Mouse (Mus musculus): ENCODE data around the gene Tceanc2.

Gene Tceanc2

GRCm38 (mm10) chr4:107179561-107179960, 645 bp upstream of the Tceanc2 start:
- DNase-seq (ENCODE audit: inconsistent age in 2 of 2, low spot score in 1 of 2) = peak in 1 of 2 experiments; percentile 60

- DNase-seq (ENCODE audit: inconsistent age in 2 of 2, low spot score in 1 of 2) = peak; percentile 99
Measured at GRCm38 (mm10) chr4:107178182-107178829, 610 bp downstream of the Tceanc2 start, which contains the start of gene Tmem59. TSS of gene Tmem59 (plus strand) at chr4:107178399.

GRCm38 (mm10) chr4:107177506-107177905, 1.4 kb downstream of the Tceanc2 start:
- DNase-seq (ENCODE audit: inconsistent age in 2 of 2, low spot score in 1 of 2) = peak in 1 of 2 experiments; percentile 54

- no peak for DNase-seq (ENCODE audit: inconsistent age in 2 of 2, low spot score in 1 of 2)
Measured at GRCm38 (mm10) chr4:107167798-107168197, 11.1 kb downstream of the Tceanc2 start.

GRCm38 (mm10) chr4:107166700-107167099, 12.2 kb downstream of the Tceanc2 start:
- DNase-seq (ENCODE audit: inconsistent age in 2 of 2, low spot score in 1 of 2) = no peak

- peak; percentile 64 to 90 for DNase-seq (ENCODE audit: inconsistent age in 2 of 2, low spot score in 1 of 2)
Measured at GRCm38 (mm10) chr4:107163756-107164587, 14.9 kb downstream of the Tceanc2 start.

GRCm38 (mm10) chr4:107163341-107163740, 15.6 kb downstream of the Tceanc2 start:
- DNase-seq (ENCODE audit: inconsistent age in 2 of 2, low spot score in 1 of 2) = no peak

- DNase-seq (ENCODE audit: inconsistent age in 2 of 2, low spot score in 1 of 2) = peak in 1 of 2 experiments; percentile 56
Measured at GRCm38 (mm10) chr4:107160181-107160580, 18.7 kb downstream of the Tceanc2 start.

- DNase-seq (ENCODE audit: inconsistent age in 2 of 2, low spot score in 1 of 2) = peak in 1 of 2 experiments; percentile 43
Measured at GRCm38 (mm10) chr4:107159166-107159773, 19.6 kb downstream of the Tceanc2 start.

GRCm38 (mm10) chr4:107156983-107157401, 21.9 kb downstream of the Tceanc2 start:
- DNase-seq (ENCODE audit: inconsistent age in 2 of 2, low spot score in 1 of 2) = no peak

- DNase-seq (ENCODE audit: inconsistent age in 2 of 2, low spot score in 1 of 2) = peak in 1 of 2 experiments; percentile 70
Measured at GRCm38 (mm10) chr4:107152571-107152970, 26.3 kb downstream of the Tceanc2 start.

- no peak for DNase-seq (ENCODE audit: inconsistent age in 2 of 2, low spot score in 1 of 2)
Measured at GRCm38 (mm10) chr4:107150991-107151390, 27.9 kb downstream of the Tceanc2 start.

GRCm38 (mm10) chr4:107143511-107143910, 35.4 kb downstream of the Tceanc2 start:
- DNase-seq (ENCODE audit: inconsistent age in 2 of 2, low spot score in 1 of 2) = no peak

GRCm38 (mm10) chr4:107139836-107140631, 38.9 kb downstream of the Tceanc2 start:
- peak; percentile 26 to 75 for DNase-seq (ENCODE audit: inconsistent age in 2 of 2, low spot score in 1 of 2)

- no peak for DNase-seq (ENCODE audit: inconsistent age in 2 of 2, low spot score in 1 of 2)
Measured at GRCm38 (mm10) chr4:107138948-107139835, 39.7 kb downstream of the Tceanc2 start.

GRCm38 (mm10) chr4:107136531-107136930, 42.4 kb downstream of the Tceanc2 start:
- no peak for DNase-seq (ENCODE audit: inconsistent age in 2 of 2, low spot score in 1 of 2)

GRCm38 (mm10) chr4:107135663-107136062, 43.3 kb downstream of the Tceanc2 start:
- no peak for DNase-seq (ENCODE audit: inconsistent age in 2 of 2, low spot score in 1 of 2)

GRCm38 (mm10) chr4:107134891-107135290, 44.0 kb downstream of the Tceanc2 start:
- DNase-seq (ENCODE audit: inconsistent age in 2 of 2, low spot score in 1 of 2) = no peak

- no peak for DNase-seq (ENCODE audit: inconsistent age in 2 of 2, low spot score in 1 of 2)
Measured at GRCm38 (mm10) chr4:107130534-107130933, 48.4 kb downstream of the Tceanc2 start.

- peak in 1 of 2 experiments; percentile 58 for DNase-seq (ENCODE audit: inconsistent age in 2 of 2, low spot score in 1 of 2)
Measured at GRCm38 (mm10) chr4:107129373-107129772, 49.5 kb downstream of the Tceanc2 start.

Measured in adrenal gland, adult (tissue).